Mouse (Mus musculus) thymus, adult 2 months (tissue): ENCODE results near the gene Ehd1. TPM values are rescaled to one million over a fixed set of nuclear protein-coding genes. Genes with fewer than 3 reads are reported as not detected.
A peak's percentile ranks its signal among the peaks of the same experiment; 100 is the strongest.
"Not testable (repeated sequence)": the region's sequence is repeated elsewhere in the genome, so short reads cannot be mapped to it uniquely, and the experiment has no call there.

Source experiments
- DNase-seq: peaks from one replicate; pipeline ENCODE4 v3.0.0; 2021
- H3K27ac ChIP-seq: fragments of 200-500 bp; 2 replicates; pipeline ENCODE4 v1.5.1; 2012; ENCODE audit warnings: low read length, control low read depth; ENCODE audit not compliant: control insufficient read depth, insufficient read depth
- H3K27me3 ChIP-seq: fragments of 200-500 bp; 2 replicates; pipeline ENCODE4 v1.6.1; 2012; ENCODE audit warnings: mild to moderate bottlenecking, low read length, moderate library complexity, mixed read lengths; ENCODE audit not compliant: control insufficient read depth, insufficient read depth
- H3K36me3 ChIP-seq: fragments of 200-500 bp; 2 replicates; pipeline ENCODE4 v1.6.1; 2012; ENCODE audit warnings: mild to moderate bottlenecking, low read length, moderate library complexity; ENCODE audit not compliant: control insufficient read depth, insufficient read depth
- H3K4me1 ChIP-seq: fragments of 200-500 bp; replicated peaks from 2 replicates; pipeline ENCODE4 v1.6.1; 2012; ENCODE audit warnings: low read length; ENCODE audit not compliant: control insufficient read depth, insufficient read depth
- H3K4me3 ChIP-seq: fragments of 200-500 bp; 2 replicates; pipeline ENCODE4 v1.5.1; 2012; ENCODE audit warnings: mild to moderate bottlenecking, low read length, control low read depth, moderate library complexity; ENCODE audit not compliant: control insufficient read depth, insufficient read depth
- CTCF ChIP-seq: fragments of 200-500 bp; IDR thresholded peaks from 2 replicates; pipeline ENCODE4 v1.5.1; 2012; ENCODE audit warnings: mild to moderate bottlenecking, control low read depth, low read length, moderate library complexity, borderline replicate concordance; ENCODE audit not compliant: control insufficient read depth, poor library complexity, insufficient read depth; ENCODE audit errors: extremely low read depth
- POLR2A ChIP-seq: fragments of 200-500 bp; IDR thresholded peaks from 2 replicates; pipeline ENCODE4 v1.6.1; 2012; ENCODE audit warnings: mild to moderate bottlenecking, low read length, control low read depth, moderate library complexity; ENCODE audit not compliant: control insufficient read depth, poor library complexity, insufficient read depth; ENCODE audit errors: extremely low read depth
- WGBS: fragments of 180-500 bp; shearing (Covaris S2); methylation state at CpG from one replicate; pipeline ENCODE4 v1.1.7; 2018; 5-methylcytosine and 5-hydroxymethylcytosine counted together
- polyA plus RNA-seq: library from polyadenylated mRNA; depleted of rRNA; stranded (reverse); fragments of >200 nt; gene quantifications from 2 replicates; pipeline ENCODE4 v1.2.3, GENCODE M21; 2012

Gene Ehd1
- polyA plus RNA-seq, 1 experiment: 141 TPM

GRCm38 (mm10) chr19:6304787-6305516 is 28.4 kb downstream of the Ehd1 start:
- Histone ChIP-seq H3K4me3 (no peak overlapping the region), H3K27me3 (no peaks in the 10 kb centered on the region), H3K27ac (no peak overlapping the region), H3K36me3 (no peaks in the 10 kb centered on the region), H3K4me1 (peaks cover 20% of the 10 kb centered on the region)
- 31% methylated on average over 5 of the region's 5 CpGs for WGBS
- TF ChIP-seq POLR2A (no peak), CTCF (peak; percentile 94)
- DNase-seq: peak; percentile 91

GRCm38 (mm10) chr19:6305517-6306115 is 29.1 kb downstream of the Ehd1 start:
- TF ChIP-seq CTCF (no peak), POLR2A (no peak)
- Histone ChIP-seq H3K36me3 (no peaks in the 10 kb centered on the region), H3K27me3 (no peaks in the 10 kb centered on the region), H3K4me3 (peak overlapping the region; percentile 46; the same call in 1 of the 2 replicates), H3K27ac (peak overlapping the region; percentile 14), H3K4me1 (peaks cover 14% of the 10 kb centered on the region)
- peak; percentile 13 for DNase-seq
- 81% methylated on average over 8 of the region's 8 CpGs for WGBS

- Histone ChIP-seq H3K4me1 (peaks cover 13% of the 10 kb centered on the region), H3K4me3 (peak within 1 kb of the TSS; percentile 46)
- WGBS: 3% methylated on average over 34 of the region's 38 CpGs
Measured at GRCm38 (mm10) chr19:6306137-6306551, 29.6 kb downstream of the Ehd1 start, which contains the start of gene Cdc42bpg. TSS of gene Cdc42bpg (plus strand) at chr19:6306456.

GRCm38 (mm10) chr19:6306586-6306985 is 30.1 kb downstream of the Ehd1 start:
- Histone ChIP-seq H3K4me1 (peaks cover 13% of the 10 kb centered on the region), H3K27me3 (no peaks in the 10 kb centered on the region), H3K4me3 (peak overlapping the region; percentile 46), H3K36me3 (no peaks in the 10 kb centered on the region), H3K27ac (no peak overlapping the region)
- WGBS: 1% methylated on average over 33 of the region's 34 CpGs
- TF ChIP-seq CTCF: peak; percentile 89
- no peak for TF ChIP-seq POLR2A
- DNase-seq: peak; percentile 79

More at GRCm38 (mm10) chr19:6306137-6306551, 29.6 kb downstream of the Ehd1 start, which contains the start of gene Cdc42bpg:
- Histone ChIP-seq H3K36me3 (no peaks in the 10 kb centered on the region), H3K27me3 (no peaks in the 10 kb centered on the region), H3K27ac (peak within 1 kb of the TSS; percentile 71)
- no peak for TF ChIP-seq CTCF
- no peak for TF ChIP-seq POLR2A
- DNase-seq: peak; percentile 91

GRCm38 (mm10) chr19:6307733-6308531 is 31.4 kb downstream of the Ehd1 start:
- 91% methylated on average over 9 of the region's 9 CpGs for WGBS
- TF ChIP-seq CTCF (no peak), POLR2A (no peak)
- Histone ChIP-seq H3K4me1 (peaks cover 6% of the 10 kb centered on the region), H3K27ac (no peak overlapping the region), H3K36me3 (no peaks in the 10 kb centered on the region), H3K4me3 (no peak overlapping the region), H3K27me3 (no peaks in the 10 kb centered on the region)
- no peak for DNase-seq

- H3K4me1 ChIP-seq: peaks cover 6% of the 10 kb centered on the region; the same call in 1 of the 2 replicates
- no peak for TF ChIP-seq CTCF
- TF ChIP-seq POLR2A: no peak
- DNase-seq: no peak
- no peaks in the 10 kb centered on the region for H3K27me3 ChIP-seq
- H3K4me3 ChIP-seq: no peak overlapping the region
- no peaks in the 10 kb centered on the region for H3K36me3 ChIP-seq
- H3K27ac ChIP-seq: no peak overlapping the region
- 94% methylated on average over 5 of the region's 5 CpGs for WGBS
Measured at GRCm38 (mm10) chr19:6310181-6310580, 33.7 kb downstream of the Ehd1 start.

- H3K4me1 ChIP-seq, H3K4me3 ChIP-seq, DNase-seq, H3K27me3 ChIP-seq, H3K27ac ChIP-seq, H3K36me3 ChIP-seq: not testable (repeated sequence)
- WGBS: 95% methylated on average over 3 of the region's 3 CpGs
Measured at GRCm38 (mm10) chr19:6311783-6312182, 35.3 kb downstream of the Ehd1 start.
